Mouse (Mus musculus) retina, adult 2 months (tissue): ENCODE data around the gene Gnb4.

Source experiments
- DNase-seq: peaks from one replicate; pipeline ENCODE4 v3.0.0-alpha.2; 2012; ENCODE audit warnings: low read depth, low spot score

Gnb4 gene

DNA sequence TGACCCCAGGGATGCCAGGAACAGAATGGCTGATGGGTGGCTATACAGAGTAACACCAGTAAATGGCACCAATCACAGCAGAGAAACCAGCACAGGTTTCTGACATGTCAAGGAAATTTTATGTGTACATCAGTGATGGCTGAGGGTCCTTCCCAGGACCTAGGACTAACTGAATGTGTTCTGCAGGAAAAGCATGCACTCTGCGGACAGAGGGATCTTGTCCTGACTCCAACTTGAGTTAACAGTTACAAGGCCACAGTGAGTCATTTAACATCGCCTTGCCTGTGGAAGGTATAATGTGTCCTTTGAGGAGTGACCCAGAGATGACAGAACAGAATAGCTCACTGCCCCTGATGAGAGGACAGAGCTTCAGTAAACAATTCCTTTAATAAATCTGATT, 1.6 kb downstream of the Gnb4 start:
- DNase-seq, result no peak

DNA sequence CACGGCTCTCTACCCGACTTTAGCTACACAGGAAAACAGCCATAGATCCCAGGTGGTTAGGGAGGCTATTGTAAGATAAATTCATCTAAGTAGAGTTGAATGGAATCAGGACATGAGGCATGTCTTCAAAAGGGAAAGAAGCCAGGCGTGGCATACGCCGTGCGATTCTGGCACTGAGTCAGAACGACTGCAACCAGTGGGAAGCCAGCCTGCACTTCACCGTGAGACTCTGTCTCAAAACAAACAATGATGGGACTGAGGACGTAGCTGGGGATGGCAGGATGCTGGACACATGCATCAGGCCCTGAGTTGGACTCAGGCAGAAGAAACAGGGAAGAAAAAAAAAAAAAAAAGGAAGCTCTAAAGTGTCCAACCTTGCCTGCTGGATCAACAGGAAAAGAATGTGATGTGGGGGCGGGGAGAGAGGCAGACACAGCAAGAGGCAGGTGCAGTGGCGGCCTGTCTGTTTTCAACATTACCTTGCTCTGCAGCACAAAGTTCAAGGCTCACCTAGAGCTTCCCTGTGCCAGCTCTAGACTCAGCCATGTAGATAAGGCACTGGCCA, 4.7 kb downstream of the Gnb4 start:
- DNase-seq, result no peak

DNA sequence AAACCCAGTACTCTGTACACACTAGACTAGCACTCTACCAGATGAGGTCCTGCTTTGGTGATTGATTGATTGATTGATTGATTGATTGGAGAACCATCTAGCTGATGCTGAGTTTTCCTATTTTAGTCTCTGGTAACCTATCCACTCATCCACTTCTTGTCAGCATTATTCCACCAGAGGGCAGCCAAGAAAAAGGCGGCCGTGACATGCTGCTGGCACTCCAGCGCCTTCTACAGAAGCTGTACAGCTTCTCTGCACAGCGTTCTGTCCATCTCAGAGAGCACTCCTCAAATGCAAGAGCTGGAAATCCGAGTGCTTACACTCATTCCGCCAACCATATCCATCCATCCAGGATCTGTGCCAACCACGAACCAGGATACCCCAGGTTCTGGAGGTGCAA, 5.8 kb downstream of the Gnb4 start:
- peak; percentile 28 for DNase-seq

DNA sequence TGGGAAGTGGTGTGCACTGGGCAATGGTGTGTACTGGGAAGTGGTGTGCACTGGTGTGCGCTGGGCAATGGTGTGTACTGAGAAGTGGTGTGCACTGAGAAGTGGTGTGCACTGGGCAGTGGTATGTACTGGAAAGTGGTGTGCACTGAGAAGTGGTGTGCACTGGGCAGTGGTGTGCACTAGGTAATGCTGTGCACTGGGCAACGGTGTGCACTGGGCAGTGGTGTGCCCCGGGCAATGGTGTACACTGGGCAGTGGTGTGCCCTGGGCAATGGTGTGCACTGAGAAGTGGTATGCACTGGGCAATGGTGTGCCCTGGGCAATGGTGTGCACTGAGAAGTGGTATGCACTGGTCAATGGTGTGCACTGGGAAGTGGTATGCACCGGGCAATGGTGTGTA, 7.2 kb downstream of the Gnb4 start:
- no peak for DNase-seq

DNA sequence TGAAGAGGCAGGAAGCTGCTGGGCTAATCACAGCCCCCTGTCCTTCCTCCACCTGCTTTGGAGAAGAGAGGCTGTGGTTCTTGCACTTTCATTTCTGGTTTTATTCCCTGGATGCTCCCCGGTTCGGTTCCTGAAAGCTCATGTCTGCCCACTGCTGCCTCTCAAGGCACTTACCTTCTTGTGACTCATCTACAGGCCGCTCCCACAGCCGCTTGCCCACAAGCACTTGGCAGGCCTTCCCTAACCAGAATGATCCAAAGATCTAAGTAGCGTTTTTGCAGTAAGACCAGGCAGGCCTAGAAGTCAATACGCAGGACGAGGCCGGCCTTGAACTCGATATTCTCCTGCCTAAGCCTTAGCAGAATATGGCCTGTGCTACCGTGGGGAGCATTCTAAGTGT, 15.3 kb downstream of the Gnb4 start:
- no peak for DNase-seq

DNA sequence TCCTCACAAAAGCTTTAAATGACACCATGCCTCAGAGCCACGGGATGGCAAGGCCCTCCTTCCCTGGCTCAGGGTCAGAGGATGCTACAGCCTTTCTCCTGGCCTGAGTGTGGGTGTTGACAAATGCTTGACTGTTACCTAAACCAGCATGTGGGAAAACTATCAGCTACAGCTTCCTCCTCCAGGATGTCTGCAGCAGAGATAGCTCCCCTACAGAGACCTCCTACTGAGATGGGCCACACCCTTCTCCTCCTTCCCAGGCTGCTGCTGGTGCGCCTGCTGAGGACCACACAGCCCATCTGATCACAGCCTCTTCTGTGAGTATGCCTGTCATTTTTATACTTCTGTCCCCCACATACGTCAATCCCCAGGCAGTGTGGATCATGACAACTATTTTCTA, 17.1 kb downstream of the Gnb4 start:
- no peak for DNase-seq

DNA sequence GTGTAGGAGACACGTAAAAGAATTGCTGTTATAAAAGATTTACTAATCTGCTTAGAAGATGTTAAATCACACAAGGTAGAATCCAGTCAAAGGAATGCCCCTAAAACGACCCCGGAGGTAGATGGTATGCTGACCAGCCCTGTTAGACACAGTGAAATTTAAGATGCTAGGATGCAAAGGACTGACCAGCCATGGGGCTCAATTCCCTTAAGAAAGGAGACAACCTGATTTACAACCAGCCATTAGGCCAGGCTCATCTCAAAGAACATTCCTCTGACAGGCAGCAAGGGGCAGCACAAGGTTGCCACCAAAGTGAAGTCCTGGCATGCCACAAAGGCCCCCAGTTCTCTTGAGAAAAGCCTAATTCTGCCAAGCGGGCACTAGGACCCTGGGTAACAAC, 21.3 kb downstream of the Gnb4 start:
- no peak for DNase-seq

DNA sequence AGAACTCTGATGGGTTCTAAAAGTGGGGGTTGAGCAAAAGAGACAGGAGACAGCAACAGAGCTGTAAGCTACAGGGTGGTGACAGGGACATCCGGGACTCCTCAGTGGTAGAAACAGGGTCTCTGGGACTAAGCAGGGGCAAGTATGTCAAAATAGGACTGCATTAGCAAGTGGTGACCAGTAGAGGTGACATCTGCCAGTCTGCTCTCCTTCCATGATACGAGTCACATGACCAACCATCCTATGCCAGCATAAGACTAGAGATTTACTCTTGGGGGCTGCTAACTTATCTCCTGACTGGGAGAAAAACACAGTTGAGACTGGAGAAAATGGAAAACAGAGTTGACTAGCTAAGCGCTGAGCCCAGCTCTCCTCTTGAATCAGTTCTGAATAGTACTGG, 30.1 kb downstream of the Gnb4 start:
- DNase-seq, result no peak

DNA sequence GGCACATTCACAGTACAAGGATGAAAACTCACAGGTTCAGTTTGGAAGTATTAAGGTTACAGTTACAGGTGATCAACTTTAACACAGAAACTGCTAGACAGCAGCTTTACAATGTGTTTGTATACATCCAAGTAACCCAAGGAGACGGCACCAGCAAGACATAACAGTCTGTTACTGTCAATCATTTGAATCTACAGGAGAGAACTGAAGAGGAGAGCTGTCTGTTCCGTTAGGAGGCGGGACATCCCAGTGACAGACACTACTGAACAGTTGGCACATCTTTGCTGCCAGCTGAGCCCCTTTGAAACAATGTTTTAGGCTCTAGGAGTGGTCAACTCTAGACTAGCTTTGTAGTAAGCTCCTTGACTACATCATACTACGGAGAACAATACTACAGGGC, 32.9 kb downstream of the Gnb4 start:
- DNase-seq, result no peak

DNA sequence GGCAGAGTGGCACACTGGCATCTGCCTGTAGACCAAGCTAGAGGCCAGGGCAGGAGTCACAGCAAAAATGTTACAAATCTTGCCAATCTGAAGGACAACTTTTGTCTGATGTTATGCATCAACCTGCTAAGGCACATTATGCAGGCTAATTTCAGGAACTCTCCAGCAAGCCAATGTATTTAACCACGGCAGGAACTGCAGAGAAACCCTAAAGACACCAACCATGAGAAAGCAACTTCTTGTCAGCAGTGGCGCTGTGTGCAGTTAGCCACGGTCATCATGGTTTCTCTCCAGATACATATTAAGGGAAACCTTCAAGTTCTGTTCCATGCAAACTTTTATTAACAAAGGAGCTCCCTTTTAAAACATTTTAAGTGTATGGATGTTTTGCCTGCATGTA, 34.5 kb downstream of the Gnb4 start:
- DNase-seq, result no peak

DNA sequence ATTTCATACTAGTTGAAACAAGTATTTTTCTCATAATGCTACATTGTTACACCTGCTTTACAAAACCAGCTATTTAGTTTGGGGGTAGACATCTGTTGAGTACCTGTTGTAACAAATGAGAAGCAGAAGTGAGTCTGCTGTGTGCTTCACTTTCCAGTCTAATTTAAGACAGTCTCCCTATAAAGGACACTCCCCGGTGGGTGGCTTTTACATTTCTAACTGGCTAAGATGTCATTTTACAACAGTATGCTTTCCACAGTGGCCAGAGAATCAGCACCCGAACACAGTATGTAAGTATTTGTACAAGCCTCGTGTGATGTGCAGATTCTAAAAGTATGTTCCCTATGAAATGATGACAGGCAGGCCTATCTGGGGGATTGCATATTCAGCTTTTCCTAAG, 35.6 kb downstream of the Gnb4 start:
- no peak for DNase-seq

DNA sequence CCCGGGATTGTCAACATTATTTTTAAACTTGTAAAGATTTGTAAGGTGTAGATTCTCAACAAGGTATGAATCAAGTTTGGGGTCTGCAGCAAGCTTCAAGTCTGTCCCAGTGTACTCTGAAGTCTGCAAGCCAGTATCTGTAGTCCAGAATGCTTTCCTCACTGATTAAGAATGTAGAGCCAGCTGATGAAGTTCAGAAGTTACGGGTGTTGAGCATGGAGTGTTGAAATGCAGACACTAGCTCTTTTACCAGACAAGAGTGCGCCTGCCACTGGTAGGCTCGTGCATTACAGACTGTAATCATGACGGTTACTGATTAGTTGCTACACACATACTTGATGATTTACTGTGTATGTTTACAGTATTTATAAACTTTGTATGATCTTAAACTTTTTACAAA, 37.6 kb downstream of the Gnb4 start:
- DNase-seq, result no peak

DNA sequence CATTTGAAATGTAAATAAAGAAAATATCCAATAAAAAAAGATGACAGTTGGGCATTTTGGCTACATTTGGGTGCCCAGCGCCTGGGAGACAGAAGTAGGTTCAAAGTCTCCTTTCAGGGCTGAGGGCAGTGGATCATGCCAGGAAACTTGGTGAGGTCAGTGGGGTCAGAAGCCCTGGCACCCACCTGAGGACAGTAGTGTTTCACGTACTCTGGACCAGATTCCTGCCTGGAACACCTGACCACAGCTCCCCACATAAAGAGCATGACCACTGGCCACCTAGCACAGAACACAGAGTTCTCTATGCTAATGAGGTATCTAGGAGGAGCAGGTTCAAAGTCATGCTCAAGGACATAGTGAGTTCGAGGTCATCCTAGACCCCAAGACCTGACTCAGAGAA, 41.2 kb downstream of the Gnb4 start:
- no peak for DNase-seq

DNA sequence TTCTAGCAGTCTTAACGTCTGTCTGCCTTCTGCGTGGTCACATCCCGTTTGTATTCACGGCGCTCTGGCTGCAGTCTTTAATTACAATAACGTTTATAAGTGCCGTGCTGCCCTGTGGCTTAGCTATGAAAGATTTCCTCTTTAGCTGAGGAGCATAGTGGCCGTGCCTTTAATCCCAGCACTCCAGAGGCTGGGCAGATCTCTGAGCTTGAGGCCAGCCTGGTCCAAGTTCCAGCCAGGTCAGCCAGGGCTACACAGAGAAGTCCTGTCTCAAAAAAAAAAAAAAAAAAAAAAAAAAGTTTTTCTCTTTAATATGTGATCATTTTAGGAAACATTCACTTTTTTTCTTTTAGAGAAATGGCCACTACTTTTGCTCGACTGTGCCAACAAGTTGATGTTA, 42.5 kb downstream of the Gnb4 start:
- no peak for DNase-seq

DNA sequence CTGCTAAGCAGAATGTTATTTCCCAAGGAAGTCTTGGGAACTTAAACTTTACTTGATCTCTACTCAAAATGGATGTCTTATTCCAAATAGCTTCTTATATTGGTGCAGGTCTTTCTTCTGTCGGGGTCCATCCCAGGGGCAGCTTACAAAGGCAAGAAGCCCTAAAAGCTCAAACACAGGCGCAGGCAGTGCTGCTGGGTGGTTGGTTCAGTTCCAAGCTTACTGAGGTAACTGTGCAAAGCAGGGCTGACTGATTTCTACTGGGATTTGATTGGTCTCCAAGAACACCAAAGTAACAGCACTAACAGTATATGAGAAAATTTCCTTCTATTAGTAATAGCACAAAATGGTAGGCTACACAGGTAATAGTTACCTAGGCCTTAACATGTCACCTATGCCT, 43.3 kb downstream of the Gnb4 start:
- DNase-seq, result no peak

DNA sequence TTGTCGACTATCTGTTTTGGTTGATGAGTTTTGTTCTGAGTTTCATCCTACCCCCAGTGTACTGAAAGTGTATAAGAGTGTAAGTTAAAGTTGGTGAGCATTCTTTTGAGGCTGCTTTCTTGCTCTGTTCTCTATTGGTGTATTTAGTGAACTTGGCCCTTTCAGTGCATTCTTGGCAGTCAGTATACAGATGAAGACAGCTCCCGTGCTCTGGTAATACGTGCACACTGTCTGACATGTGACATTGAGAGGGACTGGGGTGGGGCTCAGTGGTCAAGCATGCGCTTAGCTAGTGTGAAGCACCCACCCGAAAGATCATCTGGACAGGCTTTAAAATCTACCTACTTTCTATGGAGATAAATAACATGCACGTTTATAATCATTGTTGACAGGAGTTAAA, 53.0 kb downstream of the Gnb4 start:
- no peak for DNase-seq

DNA sequence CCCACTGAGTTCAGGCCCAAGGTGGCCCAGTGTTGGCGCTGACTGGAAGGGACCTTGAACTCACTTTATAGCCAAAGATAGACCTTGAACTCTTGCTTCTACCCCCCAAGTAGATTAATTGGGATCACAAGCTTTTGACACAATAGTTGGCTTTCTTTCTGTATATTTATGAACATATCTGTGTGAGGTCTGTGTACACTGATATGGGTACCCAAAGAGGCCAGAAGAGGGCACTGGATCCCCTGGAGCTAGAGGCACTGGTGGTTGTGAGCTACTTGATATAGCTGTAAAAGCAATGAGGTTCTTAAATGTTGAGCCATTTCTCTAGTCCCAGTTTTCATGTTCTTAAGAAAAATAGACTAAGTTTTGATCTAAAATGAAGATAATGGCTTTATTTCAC, 63.3 kb downstream of the Gnb4 start:
- no peak for DNase-seq

DNA sequence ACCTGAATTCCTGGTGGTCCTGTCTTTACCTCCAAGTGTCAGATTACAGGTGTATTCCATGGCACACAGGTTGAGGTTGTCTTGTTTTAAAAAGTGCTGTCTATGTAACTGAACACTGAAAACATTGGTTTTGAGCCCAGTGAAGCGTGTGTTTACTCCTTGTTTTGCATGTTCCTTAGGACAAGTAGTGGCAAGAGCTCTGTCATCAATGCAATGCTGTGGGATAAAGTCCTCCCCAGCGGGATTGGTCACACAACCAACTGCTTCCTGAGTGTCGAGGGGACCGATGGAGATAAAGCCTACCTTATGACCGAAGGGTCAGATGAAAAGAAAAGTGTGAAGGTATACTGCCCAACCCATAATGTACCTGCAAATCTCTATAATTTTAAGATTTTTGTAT, 78.3 kb downstream of the Gnb4 start:
- DNase-seq, result no peak

DNA sequence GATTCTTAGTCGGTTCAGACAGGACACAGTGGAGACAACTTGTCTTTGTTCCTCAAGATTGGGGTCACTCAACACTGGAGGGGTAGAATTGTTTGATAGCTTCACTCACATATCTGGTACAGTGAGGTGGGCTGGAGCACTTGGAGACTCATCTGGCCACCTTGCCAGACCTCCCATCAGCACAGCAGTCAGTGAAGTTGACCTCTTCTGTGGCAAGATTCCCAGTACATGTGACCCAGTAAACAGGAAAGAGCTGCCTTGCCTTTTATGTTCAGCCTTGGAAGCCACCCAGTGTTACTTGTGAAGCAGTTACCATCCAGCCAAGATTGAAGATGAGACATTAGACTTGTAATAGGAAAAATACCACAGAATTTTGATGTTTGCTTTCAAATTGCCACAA, 78.8 kb downstream of the Gnb4 start:
- no peak for DNase-seq

DNA sequence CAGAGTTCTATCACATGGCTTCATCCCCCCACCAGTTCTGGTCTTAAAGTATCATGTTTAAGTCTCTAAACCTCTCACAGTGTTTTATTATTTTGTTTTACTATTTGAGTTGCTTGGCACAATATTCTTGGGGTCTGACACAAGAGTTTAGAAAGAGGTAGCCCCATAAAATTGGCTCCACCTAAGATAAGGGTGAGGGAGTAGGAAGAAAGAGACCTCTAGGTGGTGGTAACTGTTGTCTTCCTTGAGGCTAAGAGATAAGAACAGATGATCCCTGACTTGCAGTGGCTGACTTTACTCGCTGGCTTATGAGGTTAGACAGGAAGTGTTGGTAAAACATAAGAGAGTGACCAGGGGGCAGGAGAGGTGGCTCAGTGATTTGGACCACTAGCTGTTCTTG, 80.7 kb downstream of the Gnb4 start:
- DNase-seq, result no peak
